Mouse (Mus musculus) neural tube, embryonic 11.5 days (tissue): ENCODE results near the gene Myo9b. TPM values are rescaled to one million over a fixed set of nuclear protein-coding genes. Genes with fewer than 3 reads are reported as not detected.
"Not testable (repeated sequence)": the region's sequence is repeated elsewhere in the genome, so short reads cannot be mapped to it uniquely, and the experiment has no call there.

Experiments
- ATAC-seq: fragments of 200-750 bp; cut with Nextera tagmentation; 2 replicates; pipeline ENCODE4 v1.8.0; 2017; ENCODE audit warnings: moderate number of reproducible peaks, mild to moderate bottlenecking, moderate TSS enrichment, moderate library complexity; ENCODE audit not compliant: insufficient read depth, low FRiP score, low TSS enrichment
- DNase-seq: peaks from one replicate; pipeline ENCODE4 v3.0.0-alpha.2; 2015; ENCODE audit warnings: low spot score
- H3K27ac ChIP-seq: fragments of 300-500 bp; sonication (generic); 2 replicates; pipeline ENCODE4 v1.5.1; 2014; ENCODE audit warnings: low read depth, mild to moderate bottlenecking, low read length
- H3K27me3 ChIP-seq: fragments of 300-500 bp; sonication (generic); 2 replicates; pipeline ENCODE4 v1.6.1; 2014; ENCODE audit warnings: mild to moderate bottlenecking, low read length, mixed read lengths; ENCODE audit not compliant: control insufficient read depth, insufficient read depth
- H3K36me3 ChIP-seq: fragments of 300-500 bp; sonication (generic); 2 replicates; pipeline ENCODE4 v1.6.1; 2014; ENCODE audit warnings: mild to moderate bottlenecking, low read length, moderate library complexity, mixed read lengths; ENCODE audit not compliant: control insufficient read depth, insufficient read depth
- H3K4me1 ChIP-seq: fragments of 300-500 bp; sonication (generic); 2 replicates; pipeline ENCODE4 v1.6.1; 2014; ENCODE audit warnings: low read length, mixed read lengths; ENCODE audit not compliant: control insufficient read depth, insufficient read depth
- H3K4me2 ChIP-seq: fragments of 300-500 bp; sonication (generic); 2 replicates; pipeline ENCODE4 v1.6.1; 2014; ENCODE audit warnings: low read depth, mild to moderate bottlenecking, moderate library complexity
- H3K4me3 ChIP-seq: fragments of 300-500 bp; sonication (generic); 2 replicates; pipeline ENCODE4 v1.5.1; 2014; ENCODE audit warnings: low read depth, low read length
- H3K9ac ChIP-seq: fragments of 300-500 bp; sonication (generic); 2 replicates; pipeline ENCODE4 v1.6.1; 2014; ENCODE audit warnings: mild to moderate bottlenecking, low read length
- H3K9me3 ChIP-seq: fragments of 300-500 bp; sonication (generic); 2 replicates; pipeline ENCODE4 v1.6.1; 2016; ENCODE audit warnings: low read length; ENCODE audit not compliant: control insufficient read depth
- WGBS: fragments of 180-500 bp; shearing (Covaris S2); extraction: QIAGEN DNeasy Blood & Tissue Kit; methylation state at CpG from one replicate; pipeline ENCODE4 v1.1.7; 2014; 5-methylcytosine and 5-hydroxymethylcytosine counted together
- polyA plus RNA-seq: library from polyadenylated mRNA; unstranded; fragments of >200 nt; fragmentation: Nextera tagmentation; extraction: Ambion mirVana; gene quantifications from 2 replicates; pipeline ENCODE4 v1.2.1, GENCODE M21; 2014

The Myo9b gene
- polyA plus RNA-seq, 1 experiment from 2014 or later = 21.4 TPM

DNA sequence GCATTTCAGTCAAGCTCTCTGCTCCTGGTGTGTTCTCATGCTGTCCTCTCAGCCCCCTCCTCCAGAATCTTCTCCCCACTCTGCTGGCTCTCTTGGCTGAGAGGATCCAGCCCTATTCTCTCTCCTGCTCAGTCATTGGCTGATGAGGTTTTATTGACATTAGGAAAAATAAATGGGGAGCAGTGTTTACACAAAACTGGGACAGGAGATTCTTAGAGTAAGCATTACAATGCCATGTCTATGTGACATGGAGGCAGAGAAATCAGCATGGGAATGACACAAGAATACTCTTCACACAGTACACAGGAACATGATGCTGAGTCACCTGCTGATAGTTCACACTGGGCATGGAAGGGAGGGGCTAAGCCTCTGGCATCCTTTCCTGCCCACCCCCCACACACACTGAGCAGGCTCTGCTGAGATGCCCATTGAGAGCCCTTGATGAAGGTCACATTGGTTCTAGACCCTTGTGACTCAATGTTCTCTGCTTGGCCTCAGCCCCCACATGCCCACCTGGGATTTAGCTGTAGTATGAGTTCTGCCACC lies 44.0 kb downstream of the Myo9b start:
- H3K36me3 ChIP-seq = no peaks in the 10 kb centered on the region
- no peaks in the 10 kb centered on the region for H3K27me3 ChIP-seq
- no peak for DNase-seq
- H3K27ac ChIP-seq = no peak overlapping the region
- no peak overlapping the region for H3K9ac ChIP-seq
- no peak overlapping the region for H3K4me3 ChIP-seq
- no peaks in the 10 kb centered on the region for H3K4me1 ChIP-seq
- ATAC-seq = no peak
- no peaks in the 10 kb centered on the region for H3K9me3 ChIP-seq
- no peak overlapping the region for H3K4me2 ChIP-seq

DNA sequence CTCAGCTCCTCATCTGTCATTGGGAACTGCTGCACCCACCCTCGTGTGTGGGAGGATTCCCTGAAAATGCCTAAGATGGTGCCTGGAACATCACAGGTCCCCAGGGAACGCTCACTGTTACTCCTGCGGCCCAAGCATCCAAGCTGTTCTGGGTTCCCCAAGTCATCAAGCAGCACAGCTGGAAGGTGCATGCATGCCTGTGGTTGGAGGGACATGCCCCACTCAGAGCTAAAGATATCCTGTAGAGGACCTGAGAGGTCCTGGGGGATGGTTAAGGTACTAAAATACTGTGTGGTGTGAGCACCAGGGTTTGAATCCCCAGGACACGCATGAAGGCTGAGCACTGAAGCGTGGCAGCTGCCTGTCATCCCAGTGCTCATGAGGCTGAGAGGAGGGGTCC lies 46.1 kb downstream of the Myo9b start:
- not testable (repeated sequence) for H3K9ac ChIP-seq, H3K9me3 ChIP-seq, H3K4me1 ChIP-seq, H3K36me3 ChIP-seq, H3K4me2 ChIP-seq, H3K27me3 ChIP-seq, ATAC-seq, H3K27ac ChIP-seq, DNase-seq, H3K4me3 ChIP-seq
- WGBS = 90% methylated on average over 5 of the region's 5 CpGs

DNA sequence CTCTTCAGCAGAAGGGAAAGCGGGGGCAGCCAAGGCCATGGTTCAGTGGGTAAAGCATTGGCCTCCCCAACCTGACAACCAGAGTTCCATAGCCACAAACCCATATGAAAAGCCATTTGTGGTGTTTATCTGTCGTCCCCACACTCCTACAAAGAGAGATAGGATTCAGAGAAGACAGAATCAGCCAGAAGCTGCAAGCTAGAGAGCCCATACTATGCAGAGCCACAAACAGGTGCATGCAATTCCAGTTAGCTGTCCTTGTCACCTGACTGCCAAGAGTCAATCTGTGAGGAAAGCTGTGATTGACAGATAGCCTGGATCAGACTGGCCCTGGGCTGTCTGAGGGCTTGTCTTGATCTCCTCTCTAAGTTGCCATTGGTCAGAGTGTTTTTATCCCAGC lies 47.2 kb downstream of the Myo9b start:
- not testable (repeated sequence) for H3K9me3 ChIP-seq, H3K9ac ChIP-seq, H3K27ac ChIP-seq, H3K4me3 ChIP-seq, H3K4me1 ChIP-seq, DNase-seq, H3K36me3 ChIP-seq, H3K27me3 ChIP-seq, ATAC-seq, H3K4me2 ChIP-seq
- WGBS = 84% methylated on average over 2 of the region's 2 CpGs

DNA sequence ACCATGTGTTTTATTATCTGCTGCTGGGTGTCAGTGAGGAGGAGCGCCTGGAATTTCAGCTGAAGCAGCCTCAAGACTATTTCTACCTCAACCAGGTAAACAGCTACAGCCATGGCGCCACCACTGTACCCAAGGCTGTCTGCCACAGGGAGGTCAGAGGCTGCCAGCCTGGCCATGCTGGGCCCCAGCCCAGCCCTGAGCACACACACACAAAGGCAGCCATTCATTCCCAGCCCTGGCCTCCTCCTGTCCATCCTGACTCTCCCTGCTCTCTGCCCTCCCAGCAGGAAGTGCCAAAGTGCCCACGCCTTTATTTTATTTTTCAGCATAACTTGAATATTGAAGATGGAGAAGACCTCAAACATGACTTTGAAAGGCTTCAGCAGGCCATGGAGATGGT lies 50.4 kb downstream of the Myo9b start:
- DNase-seq (no peak), ATAC-seq (no peak)
- H3K4me2 ChIP-seq = no peak overlapping the region
- H3K36me3 ChIP-seq = peaks cover 9% of the 10 kb centered on the region
- no peaks in the 10 kb centered on the region for H3K4me1 ChIP-seq
- no peaks in the 10 kb centered on the region for H3K27me3 ChIP-seq
- no peaks in the 10 kb centered on the region for H3K9me3 ChIP-seq
- H3K27ac ChIP-seq = no peak overlapping the region
- no peak overlapping the region for H3K4me3 ChIP-seq
- 81% methylated on average over 3 of the region's 3 CpGs for WGBS
- H3K9ac ChIP-seq = no peak overlapping the region

DNA sequence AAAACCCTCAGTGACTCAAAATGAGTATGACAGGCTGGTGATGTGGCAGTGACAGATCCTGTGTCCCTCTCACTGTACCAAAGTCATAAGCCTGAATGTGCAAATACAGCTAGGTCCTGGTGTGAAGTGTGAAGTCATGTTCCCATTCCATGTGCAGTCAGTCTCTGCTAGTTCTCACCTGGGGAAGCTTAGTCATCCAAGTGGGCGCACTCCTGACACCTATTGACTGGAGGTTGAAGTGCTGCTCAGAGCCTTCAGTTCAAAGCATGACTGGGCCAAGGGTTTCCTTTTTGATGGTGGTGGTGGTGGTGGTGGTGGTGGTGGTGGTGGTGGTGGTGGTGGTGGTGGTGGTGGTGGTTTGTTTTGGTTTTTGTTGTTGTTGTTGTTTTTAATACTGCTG lies 52.3 kb downstream of the Myo9b start:
- 100% methylated on average over 1 of the region's 1 CpGs for WGBS
- no peak overlapping the region for H3K4me3 ChIP-seq
- peaks cover 9% of the 10 kb centered on the region for H3K36me3 ChIP-seq
- H3K9ac ChIP-seq = no peak overlapping the region
- H3K27ac ChIP-seq = no peak overlapping the region
- ATAC-seq (no peak), DNase-seq (no peak)
- H3K4me2 ChIP-seq = no peak overlapping the region
- no peaks in the 10 kb centered on the region for H3K27me3 ChIP-seq
- H3K9me3 ChIP-seq = no peaks in the 10 kb centered on the region
- no peaks in the 10 kb centered on the region for H3K4me1 ChIP-seq

DNA sequence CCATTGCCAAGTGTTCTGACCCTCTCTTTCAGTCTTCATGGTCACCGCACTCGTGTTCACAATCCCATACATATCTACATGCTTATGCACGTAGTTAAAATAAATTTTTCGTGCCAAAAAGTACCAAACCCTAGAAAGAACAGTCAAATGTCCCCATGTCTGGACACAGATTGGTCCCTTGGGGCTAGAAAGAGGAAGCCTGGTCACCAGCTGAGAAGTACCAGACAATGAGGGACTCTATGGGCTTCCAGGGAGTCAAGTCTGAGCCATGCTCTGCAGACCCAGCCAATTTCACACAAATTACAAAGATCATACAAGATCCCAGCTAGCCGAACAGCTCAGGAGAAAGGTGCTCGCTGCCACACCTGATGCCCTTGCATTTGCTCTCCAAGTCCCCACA lies 65.3 kb downstream of the Myo9b start:
- not testable (repeated sequence) for H3K9ac ChIP-seq, H3K36me3 ChIP-seq, H3K4me2 ChIP-seq, H3K27me3 ChIP-seq, ATAC-seq, DNase-seq, H3K27ac ChIP-seq, H3K9me3 ChIP-seq, H3K4me3 ChIP-seq, H3K4me1 ChIP-seq
- 91% methylated on average over 6 of the region's 6 CpGs for WGBS

DNA sequence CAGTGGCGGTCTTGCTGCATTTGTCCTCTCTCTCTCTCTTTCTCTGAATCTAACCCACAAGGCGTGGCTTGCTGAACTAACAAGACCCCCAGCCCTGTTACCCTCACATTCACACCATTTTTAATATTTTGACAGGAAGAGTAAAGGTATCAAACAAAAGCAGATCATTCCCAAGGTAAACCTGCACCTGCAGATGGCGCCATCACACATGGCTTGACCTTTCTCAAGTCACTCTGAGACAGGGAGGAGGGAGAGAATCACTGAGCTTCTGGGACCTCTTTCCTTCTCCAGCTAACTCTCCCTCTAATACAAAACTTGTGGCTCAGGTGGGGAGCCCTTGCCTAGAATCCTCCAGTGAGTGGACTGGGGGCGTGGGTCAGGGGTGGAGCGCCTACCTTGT lies 68.1 kb downstream of the Myo9b start:
- WGBS = 75% methylated on average over 5 of the region's 5 CpGs
- Histone ChIP-seq H3K4me1 (no peaks in the 10 kb centered on the region), H3K9ac (no peak overlapping the region), H3K4me2 (no peak overlapping the region), H3K27me3 (no peaks in the 10 kb centered on the region), H3K36me3 (peaks cover 5% of the 10 kb centered on the region; the same call in 1 of the 2 replicates), H3K9me3 (no peaks in the 10 kb centered on the region), H3K4me3 (no peak overlapping the region), H3K27ac (no peak overlapping the region)
- no peak for ATAC-seq
- peak; percentile 45 for DNase-seq

DNA sequence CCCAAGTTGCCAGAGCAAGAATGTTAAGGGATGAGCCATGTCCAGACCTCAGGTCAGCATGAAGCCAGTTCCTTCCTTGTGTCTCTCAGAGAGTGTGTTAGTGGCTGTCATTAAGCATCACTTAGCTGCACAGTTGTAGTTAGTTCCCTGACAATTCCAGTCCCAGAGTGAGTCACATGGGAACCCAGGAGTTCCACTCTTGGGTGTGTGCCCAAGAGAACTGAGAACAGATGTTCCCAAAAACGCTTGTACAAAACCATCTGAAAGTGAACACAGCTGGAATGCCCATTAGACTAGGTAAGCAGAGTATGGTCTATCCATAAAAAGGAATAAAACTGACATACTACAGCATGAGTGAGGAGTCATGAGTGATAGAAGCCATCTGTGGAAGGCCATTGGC lies 74.1 kb downstream of the Myo9b start:
- Histone ChIP-seq H3K27me3 (no peaks in the 10 kb centered on the region), H3K27ac (no peak overlapping the region), H3K9ac (no peak overlapping the region), H3K4me1 (no peaks in the 10 kb centered on the region), H3K36me3 (peaks cover 19% of the 10 kb centered on the region), H3K4me3 (no peak overlapping the region), H3K9me3 (no peaks in the 10 kb centered on the region), H3K4me2 (no peak overlapping the region)
- no peak for DNase-seq
- ATAC-seq = no peak
- WGBS = 81% methylated on average over 1 of the region's 1 CpGs

DNA sequence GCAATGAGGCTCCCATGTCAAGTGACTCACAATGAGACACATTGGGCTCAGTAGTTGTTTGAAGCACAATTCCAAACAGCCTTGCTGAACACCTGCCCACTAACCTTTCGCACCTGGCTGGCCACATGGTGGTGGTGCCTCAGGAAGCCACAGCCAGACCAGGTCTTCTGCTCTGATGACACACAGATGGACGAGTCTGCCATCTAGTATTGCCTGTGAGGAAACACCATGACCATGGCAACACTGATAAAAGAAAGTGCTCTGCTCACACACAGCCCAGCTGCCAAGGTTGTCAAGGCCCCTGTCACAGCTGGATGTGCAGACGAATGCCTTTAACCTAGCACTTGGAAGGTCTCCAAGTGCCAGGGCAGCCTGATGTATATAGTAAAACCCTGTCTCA lies 78.6 kb downstream of the Myo9b start:
- Histone ChIP-seq H3K4me1 (no peaks in the 10 kb centered on the region), H3K9ac (no peak overlapping the region), H3K9me3 (no peaks in the 10 kb centered on the region), H3K4me2 (no peak overlapping the region), H3K4me3 (no peak overlapping the region), H3K27me3 (no peaks in the 10 kb centered on the region), H3K36me3 (peaks cover 20% of the 10 kb centered on the region), H3K27ac (no peak overlapping the region)
- DNase-seq = no peak
- ATAC-seq = no peak
- WGBS = 79% methylated on average over 3 of the region's 3 CpGs
